Mouse (Mus musculus) naive thymus-derived CD4-positive, alpha-beta T cell, adult 2 months (primary cell): ENCODE data around the gene Elmo1.
A peak's percentile ranks its signal among the peaks of the same experiment; 100 is the strongest.

Experiments used
- DNase-seq: peaks from one replicate; pipeline ENCODE4 v3.0.0-alpha.2; 2011; ENCODE audit warnings: low read depth

Elmo1 gene

GRCm38 (mm10) chr13:20318615-20319219, 228.3 kb downstream of the Elmo1 start:
- no peak for DNase-seq

GRCm38 (mm10) chr13:20320232-20320631, 229.8 kb downstream of the Elmo1 start:
- no peak for DNase-seq

- no peak for DNase-seq
Observed at GRCm38 (mm10) chr13:20323478-20323877, 233.1 kb downstream of the Elmo1 start.

GRCm38 (mm10) chr13:20327064-20327463, 236.7 kb downstream of the Elmo1 start:
- DNase-seq, result no peak

- no peak for DNase-seq
Observed at GRCm38 (mm10) chr13:20327975-20328374, 237.6 kb downstream of the Elmo1 start.

GRCm38 (mm10) chr13:20328672-20329071, 238.3 kb downstream of the Elmo1 start:
- DNase-seq, result no peak

GRCm38 (mm10) chr13:20330954-20331353, 240.6 kb downstream of the Elmo1 start:
- no peak for DNase-seq

- no peak for DNase-seq
Observed at GRCm38 (mm10) chr13:20335051-20335888, 244.9 kb downstream of the Elmo1 start.

- no peak for DNase-seq
Observed at GRCm38 (mm10) chr13:20335889-20336497, 245.6 kb downstream of the Elmo1 start.

GRCm38 (mm10) chr13:20342881-20343280, 252.5 kb downstream of the Elmo1 start:
- no peak for DNase-seq

GRCm38 (mm10) chr13:20349754-20350153, 259.4 kb downstream of the Elmo1 start:
- DNase-seq, result no peak

- no peak for DNase-seq
Observed at GRCm38 (mm10) chr13:20352631-20353030, 262.2 kb downstream of the Elmo1 start.

GRCm38 (mm10) chr13:20353862-20354603, 263.6 kb downstream of the Elmo1 start:
- DNase-seq, result no peak

GRCm38 (mm10) chr13:20354604-20354999, 264.2 kb downstream of the Elmo1 start:
- no peak for DNase-seq

GRCm38 (mm10) chr13:20362541-20362940, 272.1 kb downstream of the Elmo1 start:
- no peak for DNase-seq

GRCm38 (mm10) chr13:20365828-20366593, 275.6 kb downstream of the Elmo1 start:
- DNase-seq, result no peak

- DNase-seq, result no peak
Observed at GRCm38 (mm10) chr13:20370036-20370802, 279.8 kb downstream of the Elmo1 start.

GRCm38 (mm10) chr13:20371501-20371900, 281.1 kb downstream of the Elmo1 start:
- no peak for DNase-seq

- DNase-seq, result peak; percentile 7
Observed at GRCm38 (mm10) chr13:20372335-20372734, 281.9 kb downstream of the Elmo1 start.

- DNase-seq, result no peak
Observed at GRCm38 (mm10) chr13:20378869-20379268, 288.5 kb downstream of the Elmo1 start.

- no peak for DNase-seq
Observed at GRCm38 (mm10) chr13:20383875-20384274, 293.5 kb downstream of the Elmo1 start.
